Mouse (Mus musculus): ENCODE results near the gene Hprt.

DNA sequence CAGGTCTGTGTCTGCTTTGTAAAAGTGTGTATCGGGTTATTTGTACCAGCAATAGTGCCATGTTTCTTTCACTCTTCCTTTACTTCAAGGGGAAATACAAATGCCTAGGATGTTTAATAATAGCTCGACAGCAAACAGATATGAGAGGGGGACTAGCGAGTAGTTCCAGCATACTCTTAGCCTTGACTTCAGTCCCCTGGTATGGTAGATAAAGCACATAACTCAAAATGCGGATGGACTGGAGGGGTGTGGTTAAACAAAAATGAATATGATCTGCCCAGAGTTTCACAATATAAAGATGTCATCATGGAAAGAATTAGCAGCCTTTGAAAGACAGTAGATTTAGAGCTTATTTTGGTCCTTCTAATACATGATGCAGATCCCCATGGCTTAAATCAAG lies 31.0 kb upstream of the Hprt start:
- TF ChIP-seq TAL1 (IDR thresholded peaks at IDR 0.05; ENCODE audit: low read length), result no peak
- TF ChIP-seq GATA1 (IDR thresholded peaks at IDR 0.05; ENCODE audit: low read length), result no peak

All from erythroblast, embryonic 14.5 days (primary cell).